Mouse (Mus musculus) MEL (cell line): ENCODE data around the gene Abtb1. TPM values are rescaled to one million over a fixed set of nuclear protein-coding genes. Genes with fewer than 3 reads are reported as not detected.

ENCODE experiments used
- DNase-seq: peaks from one replicate; pipeline ENCODE4 v3.0.0; 2011; ENCODE audit warnings: low read depth, low spot score
- H3K27ac ChIP-seq: 2 replicates; pipeline ENCODE4 v1.5.1; 2012; ENCODE audit warnings: low read depth, mild to moderate bottlenecking, control low read depth, low read length, moderate library complexity; ENCODE audit not compliant: control insufficient read depth
- H3K27me3 ChIP-seq, 2 experiments: fragments of 150-350 bp in 1 of 2; sonication (generic) in 1 of 2; 2 replicates each; pipeline ENCODE4 v1.6.1; 2012; ENCODE audit warnings: low read length in 2 of 2, mild to moderate bottlenecking in 2 of 2, improper control_type of control experiment in 1 of 2, moderate library complexity in 1 of 2; ENCODE audit not compliant: insufficient read depth in 2 of 2, control insufficient read depth in 1 of 2
- H3K36me3 ChIP-seq, 2 experiments: 2 replicates each; pipeline ENCODE4 v1.6.1; 2012 to 2014; ENCODE audit warnings: low read length in 2 of 2, improper control_type of control experiment in 1 of 2, inconsistent platforms in 1 of 2, mild to moderate bottlenecking in 1 of 2; ENCODE audit not compliant: insufficient read depth in 2 of 2, control insufficient read depth in 1 of 2
- H3K4me1 ChIP-seq, 2 experiments: fragments of 150-350 bp in 1 of 2; sonication (generic) in 1 of 2; 2 replicates each; pipeline ENCODE4 v1.6.1; 2012; ENCODE audit warnings: low read length in 2 of 2, improper control_type of control experiment in 1 of 2, mild to moderate bottlenecking in 1 of 2; ENCODE audit not compliant: insufficient read depth in 2 of 2, control insufficient read depth in 1 of 2
- H3K4me3 ChIP-seq, 2 experiments: fragments of 150-350 bp in 1 of 2; sonication (generic) in 1 of 2; 2 replicates each; pipeline ENCODE4 v1.5.1; 2012; ENCODE audit warnings: low read depth in 2 of 2, low read length in 2 of 2, mild to moderate bottlenecking in 2 of 2, moderate library complexity in 2 of 2, control low read depth in 1 of 2, improper control_type of control experiment in 1 of 2; ENCODE audit not compliant: control insufficient read depth in 1 of 2, insufficient read depth in 1 of 2
- H3K79me2 ChIP-seq: 2 replicates; pipeline ENCODE4 v1.6.1; 2012; ENCODE audit warnings: mild to moderate bottlenecking, low read length, moderate library complexity; ENCODE audit not compliant: control insufficient read depth, poor library complexity, insufficient read depth
- H3K9ac ChIP-seq: 2 replicates; pipeline ENCODE4 v1.6.1; 2012; ENCODE audit warnings: low read depth, mild to moderate bottlenecking, control low read depth, low read length, moderate library complexity; ENCODE audit not compliant: control insufficient read depth, poor library complexity, severe bottlenecking
- H3K9me3 ChIP-seq: fragments of 150-350 bp; sonication (generic); replicated peaks from 2 replicates; pipeline ENCODE4 v1.6.1; 2012; ENCODE audit warnings: mild to moderate bottlenecking, low read length, improper control_type of control experiment, moderate library complexity; ENCODE audit not compliant: insufficient read depth
- BHLHE40 ChIP-seq: IDR thresholded peaks from 2 replicates; pipeline ENCODE4 v1.6.1; 2012; ENCODE audit warnings: low read depth, mild to moderate bottlenecking, inconsistent platforms, low read length, improper control_type of control experiment, borderline replicate concordance
- CHD1 ChIP-seq: IDR thresholded peaks from 2 replicates; pipeline ENCODE4 v1.6.1; 2012; ENCODE audit warnings: low read depth, mild to moderate bottlenecking, inconsistent platforms, low read length, improper control_type of control experiment
- CTCF ChIP-seq, 3 experiments: IDR thresholded peaks in 2 of 3; conservative IDR thresholded peaks in 1 of 3; 2 replicates each; pipeline ENCODE4 v1.5.1; 2011 to 2012; ENCODE audit warnings: low read length in 3 of 3, low read depth in 2 of 3, mild to moderate bottlenecking in 2 of 3, improper control_type of control experiment in 1 of 3, inconsistent platforms in 1 of 3, mixed read lengths in 1 of 3, moderate library complexity in 1 of 3; ENCODE audit not compliant: control insufficient read depth in 1 of 3, insufficient read depth in 1 of 3, poor library complexity in 1 of 3, severe bottlenecking in 1 of 3
- ELF1 ChIP-seq: IDR thresholded peaks from 2 replicates; pipeline ENCODE4 v1.6.1; 2014; ENCODE audit warnings: low read depth, mild to moderate bottlenecking, inconsistent platforms, low read length, improper control_type of control experiment, moderate library complexity
- ETS1 ChIP-seq: IDR thresholded peaks from 2 replicates; pipeline ENCODE4 v1.6.1; 2012; ENCODE audit warnings: low read depth, mild to moderate bottlenecking, inconsistent platforms, low read length, improper control_type of control experiment, moderate library complexity
- HCFC1 ChIP-seq: IDR thresholded peaks from 2 replicates; pipeline ENCODE4 v1.6.1; 2012; ENCODE audit warnings: low read depth, mild to moderate bottlenecking, inconsistent platforms, low read length, improper control_type of control experiment, moderate library complexity
- MAZ ChIP-seq: IDR thresholded peaks from 2 replicates; pipeline ENCODE4 v1.6.1; 2012; ENCODE audit warnings: low read depth, mild to moderate bottlenecking, inconsistent platforms, low read length, improper control_type of control experiment
- MEF2A ChIP-seq: IDR thresholded peaks from 2 replicates; pipeline ENCODE4 v1.6.1; 2014; ENCODE audit warnings: low read depth, mild to moderate bottlenecking, inconsistent platforms, low read length, improper control_type of control experiment; ENCODE audit not compliant: poor library complexity, insufficient replicate concordance, severe bottlenecking; ENCODE audit errors: extremely low read depth
- MXI1 ChIP-seq: IDR thresholded peaks from 2 replicates; pipeline ENCODE4 v1.6.1; 2011; ENCODE audit warnings: mild to moderate bottlenecking, low read depth, low read length, improper control_type of control experiment
- MYB ChIP-seq: IDR thresholded peaks from 2 replicates; pipeline ENCODE4 v1.6.1; 2011; ENCODE audit warnings: mild to moderate bottlenecking, low read depth, low read length, improper control_type of control experiment
- NRF1 ChIP-seq: IDR thresholded peaks from 2 replicates; pipeline ENCODE4 v1.6.1; 2014; ENCODE audit warnings: low read depth, mild to moderate bottlenecking, inconsistent platforms, low read length, improper control_type of control experiment, moderate library complexity; ENCODE audit not compliant: poor library complexity, insufficient read depth, severe bottlenecking
- RAD21 ChIP-seq: IDR thresholded peaks from 2 replicates; pipeline ENCODE4 v1.6.1; 2011; ENCODE audit warnings: mild to moderate bottlenecking, low read depth, low read length, improper control_type of control experiment
- RCOR1 ChIP-seq: IDR thresholded peaks from 2 replicates; pipeline ENCODE4 v1.6.1; 2012; ENCODE audit warnings: low read depth, mild to moderate bottlenecking, inconsistent platforms, low read length, improper control_type of control experiment
- SIN3A ChIP-seq: IDR thresholded peaks from 2 replicates; pipeline ENCODE4 v1.6.1; 2012; ENCODE audit warnings: low read length, improper control_type of control experiment, inconsistent platforms
- TBP ChIP-seq: IDR thresholded peaks from 2 replicates; pipeline ENCODE4 v1.8.0; 2011; ENCODE audit warnings: low read depth, low read length, improper control_type of control experiment
- UBTF ChIP-seq: IDR thresholded peaks from 2 replicates; pipeline ENCODE4 v1.6.1; 2012; ENCODE audit warnings: low read depth, mild to moderate bottlenecking, inconsistent platforms, low read length, improper control_type of control experiment, moderate library complexity, borderline replicate concordance; ENCODE audit not compliant: insufficient read depth
- USF1 ChIP-seq: IDR thresholded peaks from 2 replicates; pipeline ENCODE4 v1.6.1; 2014; ENCODE audit warnings: low read depth, mild to moderate bottlenecking, inconsistent platforms, low read length, improper control_type of control experiment, moderate library complexity
- ZKSCAN1 ChIP-seq: IDR thresholded peaks from 2 replicates; pipeline ENCODE4 v1.6.1; 2012; ENCODE audit warnings: low read depth, mild to moderate bottlenecking, inconsistent platforms, low read length, improper control_type of control experiment, moderate library complexity
- polyA plus RNA-seq, 2 experiments: library from polyadenylated mRNA; stranded (reverse) in 1 of 2; unstranded in 1 of 2; fragments of >175 nt in 1 of 2; fragments of >200 nt in 1 of 2; gene quantifications; 2 replicates each; pipeline versions ENCODE4 v1.2.1 to v1.2.4; 2012; ENCODE audit warnings: low replicate concordance in 2 of 2, low read depth in 1 of 2; ENCODE audit not compliant: insufficient read length in 2 of 2, insufficient read depth in 1 of 2, missing spikeins in 1 of 2
- total RNA-seq: library from RNA; depleted of rRNA; stranded (reverse); fragments of 300-350 nt; gene quantifications from 2 replicates; pipeline ENCODE4 v1.2.3, GENCODE M21; 2012

Gene Abtb1
- total and polyA plus RNA-seq, 3 experiments, result 7.4 to 16.9 TPM; not detected in 1

DNA sequence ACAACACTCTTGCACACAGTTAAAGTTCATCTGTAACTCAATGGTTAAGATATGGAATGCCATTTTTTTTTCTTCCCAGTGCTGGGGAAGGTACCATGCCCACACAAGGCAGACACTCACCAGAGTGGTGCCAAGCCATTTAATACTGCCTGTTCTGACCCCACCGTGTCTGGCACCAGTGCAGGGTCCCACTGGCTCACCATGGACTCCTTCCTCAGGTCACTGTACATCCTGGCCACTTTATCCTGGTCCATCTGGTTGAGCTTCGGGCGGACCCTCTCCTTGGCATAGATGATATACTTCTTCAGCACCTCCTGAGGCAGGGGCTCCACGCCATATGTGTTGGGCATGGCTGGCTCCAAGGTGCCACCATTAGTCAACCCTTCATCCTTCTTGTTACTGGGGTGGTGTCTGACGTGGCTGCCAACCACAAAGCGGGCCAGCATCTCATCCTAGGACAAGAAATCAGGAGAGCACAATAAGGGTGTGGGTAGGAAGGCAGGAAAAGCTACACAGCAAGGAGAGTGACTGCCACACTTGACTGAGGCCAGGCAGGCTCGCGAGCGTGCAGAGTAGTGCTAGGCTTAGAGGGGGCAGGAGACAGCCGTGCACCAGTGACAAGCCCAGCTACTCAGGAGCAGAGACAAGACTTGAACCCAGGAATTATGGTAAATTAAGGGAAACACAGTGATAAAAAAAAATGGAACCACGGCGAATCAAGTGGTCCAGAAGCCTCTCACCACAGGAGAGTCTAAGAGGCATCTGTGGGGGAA, 44.0 kb upstream of the Abtb1 start:
- H3K27ac ChIP-seq, result no peak overlapping the region
- no peak for DNase-seq
- H3K36me3 ChIP-seq, result peaks cover 0 to 31% of the 10 kb centered on the region in 2 experiments; a peak in 2 of 4 replicates
- H3K27me3 ChIP-seq, result no peaks in the 10 kb centered on the region
- H3K9ac ChIP-seq, result no peak overlapping the region
- no peaks in the 10 kb centered on the region for H3K79me2 ChIP-seq
- TF ChIP-seq NRF1 (no peak), BHLHE40 (no peak), MXI1 (no peak), MEF2A (no peak), SIN3A (no peak), RAD21 (no peak), USF1 (no peak), UBTF (no peak), MYB (no peak), CTCF (IDR thresholded peaks at IDR 0.05 in 2 of 3, conservative IDR thresholded peaks at IDR 0.05 in 1 of 3; ENCODE audit: control insufficient read depth in 1 of 3, insufficient read depth in 1 of 3, low read depth in 2 of 3, low read length in 3 of 3, poor library complexity in 1 of 3, severe bottlenecking in 1 of 3) (no peak), MAZ (no peak)
- H3K9me3 ChIP-seq, result no peaks in the 10 kb centered on the region
- H3K4me1 ChIP-seq, result no peaks in the 10 kb centered on the region
- no peak overlapping the region for H3K4me3 ChIP-seq

DNA sequence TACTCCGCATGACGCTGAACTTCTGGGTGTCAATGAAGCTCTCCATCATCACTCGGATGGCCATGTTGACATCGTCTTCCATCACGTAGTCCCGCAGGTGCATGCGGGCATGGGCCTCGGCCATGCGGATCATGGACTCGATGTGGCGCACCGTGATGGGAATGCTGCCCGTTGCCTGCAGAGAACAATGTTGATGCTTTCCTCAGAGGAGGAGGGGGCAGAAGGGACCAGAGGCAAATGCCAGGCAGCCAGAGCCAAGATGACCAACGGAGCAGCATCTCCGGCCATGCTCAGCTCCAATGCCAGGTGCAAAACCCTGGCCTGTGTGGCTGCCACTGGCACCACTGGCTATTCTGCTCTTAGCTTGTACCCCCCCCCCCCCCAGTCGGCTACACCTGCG, 42.9 kb upstream of the Abtb1 start:
- Histone ChIP-seq H3K9me3 (no peaks in the 10 kb centered on the region), H3K36me3 (peaks cover 0 to 23% of the 10 kb centered on the region in 2 experiments; a peak in 2 of 4 replicates), H3K9ac (no peak overlapping the region), H3K4me3 (no peak overlapping the region), H3K27me3 (no peaks in the 10 kb centered on the region), H3K4me1 (no peaks in the 10 kb centered on the region), H3K79me2 (no peaks in the 10 kb centered on the region), H3K27ac (no peak overlapping the region)
- DNase-seq, result no peak
- no peak for TF ChIP-seq CHD1
- no peak for TF ChIP-seq RCOR1
- TF ChIP-seq TBP, result no peak
- TF ChIP-seq HCFC1, result no peak
- no peak for TF ChIP-seq ELF1
- TF ChIP-seq ETS1, result no peak
- no peak for TF ChIP-seq ZKSCAN1
